Mouse (Mus musculus) liver, postnatal 0 days (tissue): ENCODE data around the gene Sema4a.

Source experiments
- CTCF ChIP-seq: sonication (generic); IDR thresholded peaks from 2 replicates; pipeline ENCODE4 v1.5.1; 2016; ENCODE audit warnings: antibody characterized with exemption, low read depth
- EP300 ChIP-seq: IDR thresholded peaks from 2 replicates; pipeline ENCODE4 v1.6.1; 2016; ENCODE audit warnings: antibody characterized with exemption, low read depth, mild to moderate bottlenecking

DNA sequence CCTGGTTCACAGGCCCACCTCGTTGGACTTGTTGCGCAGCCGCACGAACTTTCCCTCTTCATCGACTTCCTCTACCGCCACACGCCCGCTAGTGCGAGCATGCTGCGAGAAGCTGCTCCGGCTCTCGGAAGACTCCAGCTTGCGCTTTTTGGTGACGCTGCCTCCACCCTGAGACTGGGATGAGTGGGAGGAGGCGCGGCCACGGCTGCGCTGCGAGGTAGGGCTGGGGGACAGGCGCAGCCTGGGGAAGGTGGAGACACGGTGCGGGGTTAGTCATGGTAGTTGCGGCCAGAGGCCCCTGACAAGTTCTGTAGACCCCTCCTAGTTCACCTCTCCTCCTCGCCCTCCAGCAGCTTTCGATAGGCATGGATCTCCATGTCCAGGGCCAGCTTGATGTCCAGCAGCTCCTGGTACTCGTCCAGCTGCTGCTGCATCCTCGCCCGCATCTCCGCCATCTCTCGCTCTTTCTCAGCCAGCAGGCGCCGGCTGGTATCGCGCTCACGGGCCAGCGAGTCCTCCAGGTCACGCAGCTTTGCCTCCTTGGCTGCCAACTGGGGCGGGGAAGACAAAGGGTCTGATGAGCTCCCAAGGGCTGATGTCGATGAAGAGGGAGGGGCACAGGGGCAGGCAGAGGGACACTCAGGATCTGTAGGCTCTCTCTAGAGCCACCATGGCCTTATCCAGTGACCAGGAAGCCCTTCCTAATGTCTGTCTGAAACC lies 23.8 kb upstream of the Sema4a start:
- TF ChIP-seq CTCF: no peak
- TF ChIP-seq EP300: no peak
